Mouse (Mus musculus): ENCODE data around the gene Fkbp5.
"Not testable (repeated sequence)": the region's sequence is repeated elsewhere in the genome, so short reads cannot be mapped to it uniquely, and the experiment has no call there.

Gene Fkbp5

DNA sequence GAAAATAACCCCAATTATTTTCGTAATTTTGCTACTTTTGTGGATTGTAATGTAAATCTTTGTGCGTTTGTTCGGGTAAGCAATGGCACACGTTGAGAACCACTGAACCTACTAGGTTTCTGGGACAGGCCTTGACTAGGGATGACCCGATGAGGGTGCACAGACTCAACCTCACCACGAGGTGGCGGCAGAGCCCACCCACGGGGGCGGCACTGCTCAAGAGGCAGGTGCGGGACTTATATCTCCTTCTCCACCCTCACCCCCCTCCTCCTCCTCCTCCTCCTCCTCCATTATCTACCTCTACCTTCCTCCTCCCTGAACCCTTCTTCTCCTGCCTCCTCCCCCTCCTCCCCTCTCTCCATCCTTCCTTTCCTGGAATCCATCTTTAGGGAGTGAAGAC, 143.5 kb downstream of the Fkbp5 start:
- DNase-seq (ENCODE audit: low spot score) = peak; percentile 57

- no peak for DNase-seq (ENCODE audit: low spot score)
These were observed 145.4 kb downstream of the Fkbp5 start for GRCm38 (mm10) chr17:28371941-28372340.

GRCm38 (mm10) chr17:28371286-28371685, 146.0 kb downstream of the Fkbp5 start:
- DNase-seq (ENCODE audit: low spot score) = no peak

DNA sequence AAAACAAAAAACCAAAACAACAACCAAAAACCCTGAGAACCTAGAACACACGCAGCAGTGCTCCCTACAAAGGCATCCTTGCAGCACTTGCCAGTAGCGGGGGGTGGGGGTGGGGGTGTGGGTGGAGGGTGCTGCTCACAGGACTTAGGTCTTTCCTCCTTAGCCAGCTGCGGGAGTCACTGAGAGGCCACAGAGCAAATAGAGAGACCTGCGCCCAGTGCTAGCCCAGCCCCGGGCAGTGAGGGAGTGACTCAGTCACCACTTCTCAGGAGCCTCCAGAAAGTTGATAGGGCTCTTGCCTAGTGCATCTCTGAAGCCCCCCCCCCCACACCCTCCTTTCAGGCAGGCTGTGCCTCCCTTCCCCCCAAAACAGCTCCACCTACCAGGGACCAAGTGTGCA, 148.3 kb downstream of the Fkbp5 start:
- no peak for DNase-seq (ENCODE audit: low spot score)

GRCm38 (mm10) chr17:28368449-28368848, 148.9 kb downstream of the Fkbp5 start:
- DNase-seq (ENCODE audit: low spot score) = peak; percentile 62

DNA sequence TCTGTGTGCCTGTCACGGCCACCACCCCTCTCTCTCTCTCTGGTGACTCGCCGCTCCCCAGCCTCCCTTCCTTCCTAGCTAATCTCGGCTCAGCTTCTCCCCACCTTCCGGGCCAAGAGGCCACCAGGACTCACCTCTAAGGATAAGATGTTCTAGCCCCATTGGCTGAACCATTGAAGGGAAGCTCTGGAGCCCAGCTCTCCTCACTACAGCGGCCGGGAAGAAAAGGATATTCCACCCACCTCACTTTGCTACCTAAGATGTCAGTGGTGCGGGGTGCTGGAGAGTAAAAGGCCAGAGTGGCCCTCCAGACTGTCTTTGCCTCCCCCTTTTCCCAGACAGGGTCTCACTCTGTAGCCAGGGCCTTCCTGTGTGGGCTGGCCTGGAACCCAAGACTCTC, 152.2 kb downstream of the Fkbp5 start, which contains the start of gene Tulp1:
TSS of gene Tulp1 (minus strand) at position 101 of the 400 bp plus-strand sequence.
- no peak for DNase-seq (ENCODE audit: low spot score)

GRCm38 (mm10) chr17:28363507-28363906, 153.8 kb downstream of the Fkbp5 start:
- no peak for DNase-seq (ENCODE audit: low spot score)

DNA sequence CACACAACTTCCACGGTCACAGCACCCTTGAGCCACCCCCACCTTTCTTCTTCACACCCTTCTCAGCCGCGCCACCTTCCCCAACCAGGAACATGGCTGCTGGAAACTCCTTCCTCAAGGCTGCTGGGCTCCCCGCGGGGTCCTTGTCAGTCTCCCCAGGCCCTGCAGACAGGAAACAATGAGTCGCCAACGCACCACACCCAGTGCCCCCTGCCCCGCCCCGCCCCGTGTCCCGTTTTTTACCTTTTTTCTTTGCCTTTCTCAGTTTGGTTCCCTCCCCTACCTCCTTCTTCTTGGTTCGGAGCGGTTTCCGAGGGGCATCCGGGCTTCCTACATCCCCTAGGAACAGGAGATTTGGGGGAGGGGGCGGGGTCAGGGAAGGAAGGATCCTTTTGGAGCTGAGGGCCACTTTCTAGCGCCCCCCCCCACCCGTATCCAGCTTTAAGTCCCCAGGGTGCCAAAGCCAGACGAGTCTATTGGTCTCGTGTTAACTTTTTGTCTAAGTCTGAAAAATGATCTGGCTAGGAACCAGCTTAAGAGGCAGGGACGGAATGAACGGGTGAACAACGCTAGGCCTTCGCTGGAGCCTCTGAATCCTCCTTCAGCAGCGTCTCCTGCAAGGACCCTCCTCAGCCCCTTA, 154.6 kb downstream of the Fkbp5 start:
- no peak for DNase-seq (ENCODE audit: low spot score)

- DNase-seq (ENCODE audit: low spot score) = no peak
These were observed 155.2 kb downstream of the Fkbp5 start for GRCm38 (mm10) chr17:28361921-28362652.

DNA sequence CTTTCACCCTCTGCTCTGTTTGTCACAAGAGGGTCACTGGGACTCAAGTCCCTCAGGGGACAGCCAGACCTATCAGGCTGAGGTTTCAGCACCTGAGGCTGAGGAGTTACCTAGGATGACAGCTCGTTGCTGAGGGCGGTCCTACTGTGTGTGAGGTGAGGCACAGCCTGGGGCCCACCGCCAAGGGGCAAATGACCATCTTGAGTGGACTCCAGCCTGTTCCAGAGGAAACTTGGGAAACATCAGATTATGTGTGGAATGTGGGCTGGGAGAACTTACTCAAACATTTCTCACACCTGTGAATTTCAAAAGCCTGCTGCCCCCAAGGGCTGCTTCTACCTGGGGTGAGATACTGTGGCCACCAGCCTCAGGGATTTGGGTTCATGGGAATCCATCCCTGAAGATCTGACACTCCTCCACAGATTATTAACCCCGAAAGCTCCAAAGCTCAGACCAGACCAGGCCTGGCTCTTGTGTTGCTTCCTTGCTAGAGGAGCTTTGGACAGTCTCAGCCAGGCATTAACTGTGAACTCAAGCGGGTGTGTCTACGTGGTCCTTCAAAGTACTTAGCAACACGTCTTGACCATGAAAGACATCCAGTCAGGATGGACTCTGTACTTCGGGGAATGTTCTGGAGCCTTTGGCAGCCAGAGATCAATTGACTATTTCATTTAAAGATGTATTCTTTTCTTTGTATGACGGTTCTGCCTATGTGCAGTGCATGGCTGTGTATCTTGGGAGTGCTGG, 156.6 kb downstream of the Fkbp5 start:
- no peak for DNase-seq (ENCODE audit: low spot score)

GRCm38 (mm10) chr17:28358576-28359261, 158.6 kb downstream of the Fkbp5 start:
- DNase-seq (ENCODE audit: low spot score) = not testable (repeated sequence)

- no peak for DNase-seq (ENCODE audit: low spot score)
These were observed 161.5 kb downstream of the Fkbp5 start for GRCm38 (mm10) chr17:28355871-28356270.

GRCm38 (mm10) chr17:28352018-28352417, 165.3 kb downstream of the Fkbp5 start:
- no peak for DNase-seq (ENCODE audit: low spot score)

DNA sequence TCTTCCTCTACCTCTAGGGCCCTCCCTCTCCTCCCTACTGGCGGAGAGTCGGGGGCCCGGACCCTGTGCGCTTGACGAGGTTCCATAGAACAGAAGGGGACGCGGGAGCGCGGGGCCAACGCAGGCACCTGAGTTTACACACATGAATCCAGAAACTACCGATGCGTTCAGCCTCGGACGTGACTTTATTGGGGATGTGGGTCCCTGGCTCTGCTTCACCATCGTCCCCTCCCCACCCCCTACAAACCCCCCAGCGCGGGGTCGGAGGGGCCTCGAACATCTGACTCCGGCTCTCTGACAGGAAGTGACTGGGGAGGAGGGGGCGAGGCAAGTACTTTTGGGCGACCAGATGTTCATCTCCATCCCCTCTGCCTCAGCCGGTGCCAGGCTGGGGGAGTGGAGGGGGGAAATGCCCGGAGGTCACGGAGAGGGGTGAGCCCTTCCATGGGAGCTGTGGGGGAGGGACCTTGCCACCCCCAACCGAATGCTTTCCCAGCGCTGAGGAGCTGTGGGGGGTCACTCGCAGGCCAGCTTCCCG, 165.9 kb downstream of the Fkbp5 start:
- DNase-seq (ENCODE audit: low spot score) = no peak

- no peak for DNase-seq (ENCODE audit: low spot score)
These were observed 166.6 kb downstream of the Fkbp5 start, which contains the start of gene Tead3 for GRCm38 (mm10) chr17:28350466-28351352. Tead3 (minus strand) TSS chr17:28350817.

- DNase-seq (ENCODE audit: low spot score) = no peak
These were observed 167.3 kb downstream of the Fkbp5 start for GRCm38 (mm10) chr17:28349901-28350465.

DNA sequence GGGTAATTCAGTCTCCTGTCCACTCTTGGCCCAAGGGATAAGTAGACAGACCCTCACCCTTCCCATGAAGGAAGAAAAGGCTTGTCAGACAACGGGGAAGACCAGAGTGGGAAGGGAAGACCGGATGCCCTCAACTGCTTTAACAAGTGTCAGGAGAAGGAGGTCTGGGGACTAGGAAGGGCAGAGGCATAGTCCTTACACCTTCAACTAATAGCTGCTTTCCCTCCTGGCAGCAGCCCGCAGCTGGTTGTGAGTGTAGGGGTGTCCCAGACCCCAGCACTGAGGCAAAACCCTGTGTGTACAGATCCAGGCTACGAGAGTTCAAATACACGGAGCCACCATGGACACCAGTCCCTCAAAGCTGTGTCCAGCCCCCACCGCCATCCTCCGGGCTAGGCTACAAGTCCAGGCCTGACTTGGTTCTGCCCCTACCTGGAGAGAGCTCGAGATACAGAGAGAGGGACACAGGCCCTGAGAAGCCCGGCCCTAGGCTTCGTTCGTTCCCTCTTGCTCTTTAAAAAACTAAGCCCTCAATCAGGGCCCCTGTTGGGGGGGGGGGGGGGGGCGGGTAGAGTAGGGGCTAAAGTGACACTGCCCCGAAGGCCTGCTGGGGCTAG, 168.0 kb downstream of the Fkbp5 start:
- DNase-seq (ENCODE audit: low spot score) = no peak
